ENCODE assay signal across 8 mouse cellular contexts in the genomic region with DNA sequence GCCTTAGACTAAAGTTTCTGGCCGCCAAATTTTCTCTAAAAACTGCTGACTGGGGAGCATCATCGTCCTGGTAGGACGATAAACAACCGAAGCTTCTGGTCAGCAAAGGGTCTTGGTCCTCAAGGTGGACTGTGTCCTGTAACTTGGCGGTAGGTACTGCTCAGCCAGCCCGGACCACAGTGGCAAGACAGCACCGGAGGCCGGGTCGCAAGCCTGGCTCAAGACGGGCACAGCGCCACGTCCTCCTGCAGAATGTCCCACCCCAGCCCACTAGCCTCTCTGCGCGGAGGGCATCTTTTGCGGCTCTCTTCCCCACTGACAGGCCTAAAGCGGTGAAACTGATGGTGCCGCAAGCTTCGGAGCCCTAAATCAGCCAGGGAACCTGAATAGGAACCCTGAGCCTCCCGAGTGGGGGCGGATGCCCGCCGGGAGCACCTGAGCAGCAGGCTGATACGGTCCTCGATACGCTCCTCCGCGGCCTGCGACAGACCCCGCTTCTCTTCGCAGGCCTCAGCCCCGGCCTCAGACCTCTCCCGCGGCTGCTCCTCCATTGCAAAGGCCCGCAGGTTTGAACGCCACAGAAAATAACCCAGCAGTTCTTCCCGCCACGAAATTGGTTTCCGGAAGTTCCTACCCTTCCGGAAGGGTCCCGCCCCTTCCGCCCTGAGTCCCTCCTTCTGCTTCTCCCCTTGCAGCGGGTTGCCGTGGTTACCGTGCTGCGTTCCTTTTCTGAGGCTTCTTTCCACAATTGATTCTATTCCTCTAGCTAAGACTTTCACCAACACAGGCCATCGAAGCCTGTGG. TPM values are rescaled to one million over a fixed set of nuclear protein-coding genes. Genes with fewer than 3 reads are reported as not detected.
DNase-seq lines count a peak whose midpoint lies in the region; ATAC-seq lines count a peak whose summit lies in the region.

A gene (minus strand): TSS at position 648 of the 804 bp plus-strand sequence.

- no peaks in the 10 kb centered on the region for H3K36me3 ChIP-seq in hindbrain, embryonic 14.5 days (replicated peaks; ENCODE audit: control insufficient read depth, insufficient read depth)

- H3K27ac ChIP-seq in hindbrain, embryonic 14.5 days, result peak within 1 kb of the TSS; percentile 66; the same call in 1 of the 2 replicates

- H3K4me2 ChIP-seq in hindbrain, embryonic 14.5 days (replicated peaks), result peak within 1 kb of the TSS; percentile 94

- H3K27me3 ChIP-seq in hindbrain, embryonic 14.5 days (ENCODE audit: control insufficient read depth, insufficient read depth, low read length), result no peaks in the 10 kb centered on the region

- peak; percentile 92 for DNase-seq in NIH3T3 (ENCODE audit: low read depth)
- DNase-seq in cerebellum, postnatal 10 days, result peak; percentile 84 to 89
- DNase-seq in frontal cortex, postnatal 14 days (ENCODE audit: low spot score in 2 of 2), result peak; percentile 63 to 74
- peak; percentile 88 for DNase-seq in hindbrain, embryonic 14.5 days (ENCODE audit: low spot score)
- peak; percentile 74 to 78 for DNase-seq in layer of hippocampus, postnatal 36 days
- peak; percentile 91 for DNase-seq in lung, postnatal 36 days
- peak; percentile 93 for DNase-seq in retina, postnatal 1 day
- DNase-seq in urinary bladder, adult 18-20 months (ENCODE audit: low spot score in 2 of 2), result peak; percentile 65 to 68

- peaks cover 6% of the 10 kb centered on the region; the same call in 1 of the 2 replicates for H3K4me1 ChIP-seq in hindbrain, embryonic 14.5 days (replicated peaks; ENCODE audit: control insufficient read depth, insufficient read depth, low read length)

- ATAC-seq in hindbrain, embryonic 14.5 days (ENCODE audit: low FRiP score), result peak; percentile 95

- H3K9me3 ChIP-seq in hindbrain, embryonic 14.5 days (ENCODE audit: control insufficient read depth, low read length), result no peaks in the 10 kb centered on the region

- peak within 1 kb of the TSS; percentile 52 for H3K9ac ChIP-seq in hindbrain, embryonic 14.5 days

- under 1% methylated on average over 46 of the region's 46 CpGs for WGBS in hindbrain, embryonic 14.5 days

- H3K4me3 ChIP-seq in hindbrain, embryonic 14.5 days (replicated peaks; ENCODE audit: low read length), result peak within 1 kb of the TSS; percentile 64

RNA-seq across cellular contexts. Expression of the gene that starts here (rescaled TPM):
- 6.7 and 6.9 TPM in 2 replicates for polyA plus RNA-seq in hindbrain, embryonic 14.5 days (2014; fragmentation: Nextera tagmentation; extraction: Ambion mirVana)
- under 1 TPM in 1 of 2 experiments, not detected in 1; 0.57 TPM for total RNA-seq in layer of hippocampus, postnatal 36 days (2021)

Comparison
In these comparisons a context has a peak if more than half of its experiments do, and no peak if none do; other contexts are left out.
1. Peak in every context shown above with its lines: DNase-seq, ATAC-seq, H3K4me3 ChIP-seq and H3K27ac ChIP-seq.
2. Peak in DNase-seq in layer of hippocampus, postnatal 36 days; RNA of the gene not detected or under 1 TPM.